Mouse (Mus musculus) CD4-positive, CD25-positive, alpha-beta regulatory T cell, adult 4 months (primary cell): ENCODE data around the gene Gas2l2. TPM values are rescaled to one million over a fixed set of nuclear protein-coding genes. Genes with fewer than 3 reads are reported as not detected.

Experiments
- ATAC-seq: one replicate; pipeline ENCODE4 v1.8.0; 2017
- polyA plus RNA-seq, 2 experiments: library from polyadenylated mRNA; unstranded; fragments of 100-300 nt; shearing (Covaris generic); gene quantifications; one replicate each; pipeline ENCODE4 v1.2.1; 2017

Gene Gas2l2
- polyA plus RNA-seq, 2 experiments from 2014 or later, result not detected

- no peak for ATAC-seq
Measured at GRCm38 (mm10) chr11:83393062-83393461, 36.2 kb downstream of the Gas2l2 start.

- ATAC-seq, result no peak
Measured at GRCm38 (mm10) chr11:83383532-83383887, 45.7 kb downstream of the Gas2l2 start.

GRCm38 (mm10) chr11:83382876-83383531 is 46.3 kb downstream of the Gas2l2 start:
- ATAC-seq, result no peak

- ATAC-seq, result no peak
Measured at GRCm38 (mm10) chr11:83379745-83380341, 49.4 kb downstream of the Gas2l2 start.

Other genes starting within 250 kb of the Gas2l2 start
- gene Slfn3, start 238.1 kb downstream of the Gas2l2 start, polyA plus RNA-seq, result 1 to 10 TPM; 3.2 to 4.8 TPM
- gene Slfn14, start 142.7 kb downstream of the Gas2l2 start, polyA plus RNA-seq, result not detected
- 10 to 100 TPM; 52.3 to 63.9 TPM for gene Ap2b1, start 130.4 kb downstream of the Gas2l2 start, polyA plus RNA-seq
- gene Pex12, start 126.9 kb downstream of the Gas2l2 start, polyA plus RNA-seq, result 10 to 100 TPM; 12.5 TPM
- not detected for gene Rasl10b, start 20.3 kb downstream of the Gas2l2 start, polyA plus RNA-seq
- under 1 TPM in 1 of 2 experiments, not detected in 1; 0.85 TPM for gene 1700020L24Rik, start 8.2 kb upstream of the Gas2l2 start, polyA plus RNA-seq
- not detected for gene Mmp28, start 33.6 kb upstream of the Gas2l2 start, polyA plus RNA-seq
- 10 to 100 TPM; 20.6 to 22.0 TPM for gene Taf15, start 43.6 kb upstream of the Gas2l2 start, polyA plus RNA-seq
- gene Heatr9, start 92.7 kb upstream of the Gas2l2 start, polyA plus RNA-seq, result under 1 TPM; 0.54 to 0.62 TPM
- 100 to 1,000 TPM; 385 to 395 TPM for gene Ccl5, start 101.1 kb upstream of the Gas2l2 start, polyA plus RNA-seq
- gene Ccl9, start 149.2 kb upstream of the Gas2l2 start, polyA plus RNA-seq, result not detected
- gene Ccl6, start 163.6 kb upstream of the Gas2l2 start, polyA plus RNA-seq, result not detected
- not detected for gene Rpl9-ps1, start 216.2 kb upstream of the Gas2l2 start, polyA plus RNA-seq
- not detected for gene Ccl3, start 219.9 kb upstream of the Gas2l2 start, polyA plus RNA-seq
- 10 to 100 TPM in 1 of 2 experiments, 1 to 10 TPM in 1; 2.9 to 12.2 TPM for gene Ccl4, start 233.1 kb upstream of the Gas2l2 start, polyA plus RNA-seq